Mouse (Mus musculus) heart, adult 18-20 months (tissue): ENCODE results near the gene Lclat1. TPM values are rescaled to one million over a fixed set of nuclear protein-coding genes. Genes with fewer than 3 reads are reported as not detected.
A peak's percentile ranks its signal among the peaks of the same experiment; 100 is the strongest.
"Not testable (repeated sequence)": the region's sequence is repeated elsewhere in the genome, so short reads cannot be mapped to it uniquely, and the experiment has no call there.

Source experiments
- DNase-seq, 2 experiments: peaks; one replicate each; pipeline ENCODE4 v3.0.0; 2021 to 2022; ENCODE audit warnings: mixed read lengths in 1 of 2
- total RNA-seq, 2 experiments: library from RNA; stranded (reverse); gene quantifications; 2 replicates each; pipeline ENCODE4 v1.2.3; 2021

Gene Lclat1
- total RNA-seq, 2 experiments from 2014 or later = 97.3 to 97.5 TPM

GRCm38 (mm10) chr17:73238501-73238900 is 130.7 kb downstream of the Lclat1 start:
- DNase-seq = no peak

DNA sequence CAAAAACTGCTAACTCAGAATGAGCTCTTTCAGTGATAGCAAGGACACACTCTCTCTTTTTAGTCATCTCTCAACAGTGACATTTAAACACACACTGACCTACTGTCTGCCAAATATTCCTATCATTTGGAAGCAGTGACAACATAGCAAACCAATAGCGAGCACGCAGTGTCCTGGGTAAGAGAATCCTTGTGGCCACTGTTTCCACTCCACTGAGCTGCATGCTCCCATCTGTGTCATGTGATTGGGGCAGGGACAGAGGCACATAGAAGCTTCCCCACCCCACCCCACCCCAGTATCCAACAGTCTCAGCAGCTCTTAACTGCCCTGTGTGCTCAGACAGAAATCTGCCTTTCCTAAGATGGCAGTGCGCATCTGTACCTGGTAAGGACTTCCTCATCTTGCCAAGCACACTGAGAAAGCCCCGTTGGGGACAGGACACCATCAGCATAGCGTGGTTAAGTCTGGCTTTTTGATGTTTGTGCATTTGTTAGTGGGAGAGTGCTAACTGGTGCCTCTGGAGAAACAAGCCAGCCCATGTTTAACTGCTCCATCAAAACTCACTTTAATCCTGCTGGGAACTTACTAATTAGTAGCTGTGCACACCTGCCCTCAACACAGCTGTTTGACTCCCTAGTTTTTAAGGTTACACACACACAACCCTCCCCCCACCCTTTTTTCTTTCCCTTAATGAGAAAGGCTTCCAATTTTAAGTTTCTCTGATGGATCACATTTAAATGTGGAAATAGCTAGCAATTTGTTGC is 133.5 kb downstream of the Lclat1 start:
- peak in 1 of 2 experiments; percentile 54 for DNase-seq

GRCm38 (mm10) chr17:73243676-73244075 is 135.9 kb downstream of the Lclat1 start:
- no peak for DNase-seq

- no peak for DNase-seq
Observed at GRCm38 (mm10) chr17:73244596-73244995, 136.8 kb downstream of the Lclat1 start.

GRCm38 (mm10) chr17:73245089-73245684 is 137.4 kb downstream of the Lclat1 start:
- DNase-seq = no peak

- DNase-seq = no peak
Observed at GRCm38 (mm10) chr17:73246036-73246435, 138.3 kb downstream of the Lclat1 start.

DNA sequence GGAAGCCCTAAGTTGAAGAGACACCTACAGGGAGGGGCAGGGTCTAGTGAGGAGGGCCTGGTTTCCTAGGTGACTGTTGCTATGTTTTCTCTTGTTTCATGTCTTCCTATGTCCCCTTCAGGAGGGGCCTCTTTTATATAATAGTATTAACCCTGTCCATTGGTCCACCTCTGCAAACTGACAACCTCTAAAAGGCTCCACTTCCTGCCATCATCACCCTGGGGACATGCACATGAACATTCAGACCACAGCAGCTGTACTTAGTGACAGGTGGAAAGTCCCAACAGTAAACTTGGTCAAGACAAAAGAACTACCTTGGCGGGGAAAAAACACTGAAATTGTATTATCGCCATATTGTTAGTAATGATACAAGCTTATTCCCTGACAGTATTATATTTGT is 139.1 kb downstream of the Lclat1 start:
- peak in 1 of 2 experiments; percentile 24 for DNase-seq

DNA sequence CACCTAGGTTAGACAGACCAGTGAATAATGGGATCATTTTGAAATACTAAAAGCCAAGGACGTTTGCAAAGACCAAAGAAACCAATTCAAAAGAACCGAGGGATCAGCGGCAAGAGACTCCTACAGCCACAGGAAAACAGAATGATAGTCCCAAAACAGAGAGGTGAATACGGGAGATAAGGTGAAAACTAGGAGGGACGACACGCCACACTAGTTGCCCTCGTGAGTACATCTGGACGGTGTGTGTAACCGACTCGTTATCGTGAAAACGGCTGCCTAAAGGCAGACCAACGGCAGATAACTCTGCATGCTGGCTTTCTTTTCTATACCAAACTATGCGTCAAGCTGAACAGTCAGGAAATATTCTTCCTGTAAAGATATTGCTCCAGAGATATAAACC is 140.0 kb downstream of the Lclat1 start:
- no peak for DNase-seq

DNA sequence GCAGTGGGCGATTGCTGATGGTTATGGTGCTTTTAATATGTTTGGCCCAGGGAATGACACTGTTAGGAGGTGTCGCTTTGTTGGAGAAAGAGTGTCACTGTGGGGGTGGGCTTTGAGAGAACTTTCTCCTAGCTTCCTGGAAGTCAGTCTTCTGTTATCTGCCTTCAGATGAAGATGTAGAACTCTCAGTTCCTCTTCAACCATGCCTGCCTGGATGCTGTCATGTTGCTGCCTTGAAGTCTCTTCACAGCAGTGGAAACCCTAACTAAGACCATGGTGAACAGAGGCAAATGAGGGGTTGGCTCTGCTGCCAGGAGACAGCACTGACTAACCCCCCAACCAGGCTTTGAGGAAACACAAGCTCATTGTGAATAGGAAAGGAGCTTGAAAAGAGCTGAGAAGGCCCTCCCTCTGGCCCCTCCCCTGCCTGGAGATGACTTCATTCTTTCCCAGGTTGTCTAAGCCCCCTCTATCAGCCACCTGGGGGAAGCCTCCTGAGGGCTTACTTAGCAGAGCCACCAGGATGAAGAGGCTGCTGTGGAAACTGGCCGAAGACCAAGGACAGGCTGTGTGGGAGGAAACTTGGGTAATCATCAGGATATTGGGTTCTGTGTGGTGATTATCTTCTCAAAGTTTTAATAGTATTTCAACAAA is 142.8 kb downstream of the Lclat1 start:
- no peak for DNase-seq

GRCm38 (mm10) chr17:73251142-73251502 is 143.3 kb downstream of the Lclat1 start:
- no peak for DNase-seq

DNA sequence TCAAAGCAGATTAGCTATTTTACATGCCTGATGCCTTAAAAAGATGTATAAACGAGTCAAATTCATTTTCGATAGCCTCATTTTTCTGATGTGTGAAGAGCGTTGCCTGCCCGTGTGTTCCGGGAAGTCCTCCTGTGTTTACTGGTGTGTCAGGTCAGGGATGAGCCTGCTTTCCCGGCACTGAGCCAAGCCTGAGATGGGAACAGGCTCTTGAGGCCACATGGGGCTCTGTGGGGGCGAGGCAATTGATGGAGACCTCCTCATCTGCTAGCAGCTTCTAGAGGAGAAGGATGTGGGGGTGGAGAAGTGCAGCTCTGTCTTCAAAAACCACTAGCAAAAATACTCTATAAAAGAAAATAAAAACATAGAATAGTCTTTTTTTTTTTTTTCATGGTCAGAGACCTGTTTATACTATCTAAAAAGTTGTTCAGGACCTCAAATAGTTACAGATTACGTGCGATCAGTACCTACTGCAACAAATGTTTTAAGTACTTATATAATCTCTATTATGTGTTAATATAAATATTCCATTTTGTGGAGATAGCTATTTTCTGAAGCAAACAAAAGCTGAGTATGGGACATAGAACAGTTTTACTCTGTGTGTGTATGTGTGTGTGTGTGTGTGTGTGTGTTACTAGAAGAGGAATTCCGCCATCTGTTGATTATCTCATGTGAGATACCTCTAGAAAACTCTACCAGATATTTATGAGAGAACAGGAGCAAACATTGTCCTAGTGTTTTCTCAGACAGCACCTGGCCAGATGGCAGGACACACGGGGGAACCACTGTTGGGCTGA is 144.2 kb downstream of the Lclat1 start:
- no peak for DNase-seq

- no peak for DNase-seq
Observed at GRCm38 (mm10) chr17:73253291-73253969, 145.6 kb downstream of the Lclat1 start.

GRCm38 (mm10) chr17:73255801-73256200 is 148.0 kb downstream of the Lclat1 start:
- DNase-seq = no peak

GRCm38 (mm10) chr17:73258620-73259019 is 150.8 kb downstream of the Lclat1 start:
- no peak for DNase-seq

DNA sequence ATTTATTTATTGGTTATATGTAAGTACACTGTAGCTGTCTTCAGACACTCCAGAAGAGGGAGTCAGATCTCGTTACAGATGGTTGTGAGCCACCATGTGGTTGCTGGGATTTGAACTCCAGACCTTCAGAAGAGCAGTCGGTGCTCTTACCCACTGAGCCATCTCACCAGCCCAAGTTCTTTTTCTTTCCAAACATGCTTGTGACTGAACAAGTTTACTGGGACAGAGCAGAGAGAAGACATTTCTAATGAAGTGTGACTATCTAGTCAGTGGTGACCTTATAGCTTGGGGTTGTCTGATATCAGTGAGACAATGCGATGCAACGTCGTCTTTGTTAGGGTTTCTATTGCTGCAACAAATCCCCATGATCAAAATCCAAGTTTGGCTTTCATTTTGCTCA is 151.5 kb downstream of the Lclat1 start:
- not testable (repeated sequence) for DNase-seq

DNA sequence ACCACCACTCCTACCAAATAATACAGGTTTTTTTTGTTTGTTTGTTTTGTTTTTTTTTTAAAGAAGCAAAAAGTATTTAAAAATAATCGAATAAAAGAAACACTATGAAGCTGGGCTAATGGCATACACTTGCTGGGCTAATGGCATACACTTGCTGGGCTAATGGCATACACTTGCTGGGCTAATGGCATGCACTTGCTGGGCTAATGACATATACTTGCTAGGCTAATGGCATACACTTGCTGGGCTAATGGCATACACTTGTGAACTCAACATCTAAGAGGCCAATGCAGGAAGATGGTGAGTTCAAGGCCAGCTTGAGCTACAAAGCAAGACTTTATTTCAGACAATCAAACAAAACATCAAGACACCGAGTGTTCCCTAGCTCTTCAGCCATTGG is 154.8 kb downstream of the Lclat1 start:
- no peak for DNase-seq

DNA sequence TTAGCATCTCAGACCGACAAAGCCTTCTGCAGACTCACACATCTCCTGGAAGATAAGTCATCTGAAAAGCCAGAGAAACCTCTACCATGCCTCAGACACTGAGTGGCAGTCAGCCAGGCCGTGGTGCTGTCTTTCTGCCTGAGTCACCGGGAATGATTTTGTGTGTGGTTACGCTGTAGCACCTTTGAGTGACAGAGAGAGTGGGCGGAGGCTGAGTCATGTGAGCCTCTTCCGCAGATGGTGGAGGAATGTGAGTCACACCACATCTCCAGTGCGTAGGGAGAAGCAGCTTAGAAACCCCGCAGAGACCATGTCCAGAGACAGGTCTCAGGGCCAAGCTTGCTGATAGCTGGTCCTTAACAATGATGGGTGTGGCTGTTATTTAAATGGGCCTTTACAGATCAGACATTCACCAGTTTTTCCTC is 155.3 kb downstream of the Lclat1 start:
- DNase-seq = peak in 1 of 2 experiments; percentile 23

DNA sequence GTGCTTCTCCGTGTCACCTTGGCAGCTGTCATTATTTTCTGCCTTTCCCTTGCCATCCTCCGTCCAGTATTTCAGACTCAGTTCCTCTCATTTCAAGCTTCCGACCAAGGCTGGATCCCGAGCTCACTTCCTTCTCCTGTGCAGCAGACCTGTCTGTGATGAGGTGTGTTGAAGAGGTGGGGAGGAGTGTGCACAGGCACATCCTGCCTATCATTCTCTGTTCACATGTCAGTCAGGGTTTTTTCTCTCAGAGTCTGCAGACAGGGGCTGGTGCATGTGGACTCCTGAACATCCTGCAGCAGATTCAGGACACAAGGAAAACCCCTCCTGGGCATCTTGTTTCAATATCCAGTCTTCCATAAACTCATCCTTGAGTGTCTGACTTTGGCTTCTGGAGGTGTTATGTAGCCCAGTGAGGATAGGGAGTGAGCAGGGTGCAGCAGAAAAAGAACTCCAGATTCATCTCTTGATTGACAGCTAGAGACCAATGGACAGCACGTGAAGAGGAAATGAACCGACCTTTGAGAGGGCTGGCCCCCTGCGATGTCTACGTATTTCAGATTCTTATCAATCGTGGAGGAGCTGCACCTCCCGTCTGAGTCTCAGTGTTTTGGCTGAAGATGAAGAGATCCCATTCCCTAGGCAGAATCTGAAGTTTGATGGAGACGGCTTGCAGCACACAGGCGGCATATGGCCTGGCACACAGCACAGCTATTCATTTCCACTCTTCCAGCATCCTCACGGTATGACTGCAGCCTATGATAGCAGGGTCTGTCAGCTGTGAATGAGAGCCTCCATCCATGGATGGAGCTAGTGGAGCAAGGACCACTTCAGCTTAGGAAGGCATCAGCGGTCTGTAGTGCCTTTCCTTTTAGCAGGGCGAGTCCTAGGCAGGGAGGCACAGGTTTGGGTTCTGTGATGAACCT is 163.3 kb downstream of the Lclat1 start:
- no peak for DNase-seq

GRCm38 (mm10) chr17:73271797-73272600 is 164.2 kb downstream of the Lclat1 start:
- no peak for DNase-seq

DNA sequence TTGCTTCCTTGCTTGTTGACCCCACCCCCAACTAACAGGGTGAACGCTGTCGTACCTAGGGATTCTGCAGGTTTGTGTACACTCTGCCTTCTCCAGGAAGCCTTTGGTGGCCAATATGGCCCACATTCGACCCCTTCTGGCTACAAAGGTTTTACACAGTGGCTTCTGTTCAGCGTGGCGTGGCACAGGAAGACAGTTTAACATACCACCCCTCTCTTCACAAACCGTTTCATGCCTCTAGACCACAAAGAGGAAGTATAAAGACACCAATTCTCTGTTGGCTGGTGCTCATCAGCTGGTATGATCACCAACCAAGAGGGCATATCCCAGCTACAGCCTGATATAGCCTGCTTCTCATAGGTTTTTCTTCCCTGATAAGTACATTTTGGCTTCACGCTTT is 166.0 kb downstream of the Lclat1 start:
- no peak for DNase-seq
